Mouse (Mus musculus): ENCODE measurements around the gene Cdk5r2. TPM values are rescaled to one million over a fixed set of nuclear protein-coding genes. Genes with fewer than 3 reads are reported as not detected.
A peak's percentile ranks its signal among the peaks of the same experiment; 100 is the strongest.

Gene Cdk5r2
- total RNA-seq, 2 experiments from 2014 or later, result not detected

- no peak for DNase-seq
- intact Hi-C loops (cut with DNase I), result no loop called here
These were observed 5.8 kb upstream of the Cdk5r2 start for GRCm38 (mm10) chr1:74848946-74849345.

GRCm38 (mm10) chr1:74850251-74850650 is 4.5 kb upstream of the Cdk5r2 start:
- DNase-seq, result no peak
- intact Hi-C loops (cut with DNase I), result no loop called here

DNA sequence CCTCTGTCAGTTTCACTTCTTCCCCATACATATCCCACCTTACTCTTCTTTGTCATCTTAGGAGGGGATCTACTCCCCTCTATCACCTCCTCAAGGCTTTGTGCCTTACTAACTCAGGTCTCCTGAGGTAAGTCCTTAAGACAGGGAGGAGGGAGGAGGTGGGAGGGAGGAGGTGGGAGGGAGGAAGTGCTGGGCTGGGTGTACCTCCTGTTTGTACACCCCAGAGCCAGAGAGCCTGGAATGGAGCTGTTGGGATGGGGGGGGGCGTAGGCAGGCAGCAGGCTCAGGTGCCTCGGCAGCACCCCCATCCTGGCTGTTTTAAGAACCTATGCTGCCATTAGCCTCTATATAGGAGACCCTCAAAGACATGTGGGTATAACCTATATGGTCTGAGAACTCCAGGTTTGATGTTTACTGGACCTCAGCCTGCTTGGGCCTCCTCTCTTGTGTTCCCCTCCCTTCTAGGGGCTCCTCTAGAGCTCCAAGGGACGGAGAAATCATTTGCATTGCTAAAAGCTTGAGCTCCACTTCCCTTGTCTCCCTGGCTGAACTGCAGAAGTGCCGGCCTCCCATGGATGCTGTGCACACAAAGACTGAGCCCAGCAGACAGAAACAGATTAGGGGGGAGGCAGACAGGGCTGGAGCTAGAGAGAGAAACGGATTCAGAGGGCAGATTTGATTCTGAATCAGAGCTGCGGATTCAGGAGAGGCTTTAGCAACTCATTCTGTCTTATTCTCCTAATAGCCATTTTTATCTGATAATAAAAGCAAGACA is 3.5 kb upstream of the Cdk5r2 start:
- intact Hi-C loops (cut with DNase I), result no loop called here
- DNase-seq, result no peak

GRCm38 (mm10) chr1:74855156-74855555 is 422 bp downstream of the Cdk5r2 start:
- intact Hi-C loops (cut with DNase I), result no loop called here
- DNase-seq, result no peak

- no peak for DNase-seq
- intact Hi-C loops (cut with DNase I), result no loop called here
These were observed 1.1 kb downstream of the Cdk5r2 start for GRCm38 (mm10) chr1:74855651-74856438.

DNA sequence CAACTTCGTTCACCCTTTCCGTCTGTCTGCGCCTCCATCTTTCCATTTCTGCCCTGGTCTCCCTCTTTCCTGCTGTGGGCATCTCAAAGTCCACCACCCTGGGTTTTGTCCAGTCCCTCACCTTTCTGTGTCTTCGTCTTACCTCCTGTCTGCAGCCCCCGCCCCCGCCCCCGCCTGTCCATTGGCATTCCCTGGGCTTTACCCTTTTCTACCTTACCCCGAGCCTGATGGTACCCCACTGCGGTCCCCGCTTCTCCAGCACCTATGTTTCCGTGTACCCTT is 1.6 kb downstream of the Cdk5r2 start:
- intact Hi-C loops (cut with DNase I), result no loop called here
- no peak for DNase-seq

DNA sequence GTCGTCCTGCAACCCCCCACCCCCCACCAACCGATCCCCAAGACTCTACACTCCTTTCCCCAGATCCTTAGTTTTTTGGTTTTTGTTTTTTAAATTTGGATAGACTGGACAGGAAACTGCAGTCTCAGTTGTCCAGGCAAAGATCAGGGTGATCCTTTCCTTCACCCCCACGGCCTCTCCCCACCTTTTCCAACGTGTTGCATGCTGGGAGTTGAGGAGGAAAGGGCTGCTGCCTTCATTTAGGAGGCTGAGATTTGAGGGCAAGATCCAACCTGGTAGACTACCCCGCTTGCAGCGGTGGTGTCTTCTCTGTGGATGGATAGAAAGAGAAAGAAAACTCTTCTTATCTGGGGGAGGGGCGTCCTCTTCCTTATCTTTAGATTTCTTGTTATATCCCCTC is 2.1 kb downstream of the Cdk5r2 start:
- DNase-seq, result no peak
- intact Hi-C loops (cut with DNase I), result no loop called here

- no peak for DNase-seq
- intact Hi-C loops (cut with DNase I), result no loop called here
These were observed 2.5 kb downstream of the Cdk5r2 start for GRCm38 (mm10) chr1:74857201-74857600.

- intact Hi-C loops (cut with DNase I), result no loop called here
- DNase-seq, result no peak
These were observed 2.9 kb downstream of the Cdk5r2 start for GRCm38 (mm10) chr1:74857677-74858076.

DNA sequence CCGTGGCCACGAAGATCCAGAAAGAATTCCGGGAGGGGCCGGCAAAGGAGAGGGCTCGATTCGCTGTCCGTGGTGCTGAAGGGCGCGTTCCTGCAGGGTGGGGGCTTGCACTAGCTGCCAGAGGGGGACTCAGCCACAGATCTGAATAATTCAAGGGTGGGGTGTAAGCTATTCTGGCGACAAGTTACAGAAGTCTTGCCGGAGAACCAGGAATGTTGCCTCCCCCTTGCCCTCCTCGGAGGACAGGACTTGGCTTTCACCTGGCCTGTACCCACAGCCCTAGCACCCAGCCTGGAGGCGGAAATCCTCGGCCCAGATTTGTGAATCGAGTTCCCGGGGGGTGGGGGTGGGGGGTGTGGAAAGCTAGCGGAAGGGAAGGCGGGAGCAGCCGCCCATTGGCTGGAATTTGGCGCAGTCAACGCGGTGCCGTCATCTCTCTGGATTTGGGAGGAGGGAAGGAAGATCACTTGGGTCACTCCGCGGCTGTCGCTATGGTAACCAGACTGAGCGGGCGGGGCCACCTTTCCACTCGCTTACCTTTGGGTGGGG is 3.5 kb downstream of the Cdk5r2 start:
- peak; percentile 50 to 67 for DNase-seq
- intact Hi-C loops (cut with DNase I), result no loop called here

DNA sequence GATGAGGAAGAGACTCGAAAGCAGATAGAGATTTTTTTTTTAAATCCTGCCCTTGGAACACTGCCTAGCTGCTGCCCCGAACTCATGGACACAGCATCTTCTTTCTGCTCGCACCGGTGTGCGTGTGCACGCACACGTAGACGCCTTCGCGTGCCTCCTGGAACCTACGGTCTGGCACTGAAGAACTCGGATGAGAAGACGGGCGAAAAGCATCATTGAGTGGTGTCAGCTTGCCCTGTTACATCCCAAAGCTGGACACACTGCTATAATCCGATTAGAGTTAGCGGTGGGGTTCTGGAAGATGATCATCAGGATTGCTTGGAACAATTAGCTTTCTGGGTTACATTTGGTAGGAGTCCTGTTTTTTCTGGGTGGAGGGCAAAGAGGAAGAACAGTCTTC is 4.1 kb downstream of the Cdk5r2 start:
- intact Hi-C loops (cut with DNase I), result no loop called here
- DNase-seq, result no peak

DNA sequence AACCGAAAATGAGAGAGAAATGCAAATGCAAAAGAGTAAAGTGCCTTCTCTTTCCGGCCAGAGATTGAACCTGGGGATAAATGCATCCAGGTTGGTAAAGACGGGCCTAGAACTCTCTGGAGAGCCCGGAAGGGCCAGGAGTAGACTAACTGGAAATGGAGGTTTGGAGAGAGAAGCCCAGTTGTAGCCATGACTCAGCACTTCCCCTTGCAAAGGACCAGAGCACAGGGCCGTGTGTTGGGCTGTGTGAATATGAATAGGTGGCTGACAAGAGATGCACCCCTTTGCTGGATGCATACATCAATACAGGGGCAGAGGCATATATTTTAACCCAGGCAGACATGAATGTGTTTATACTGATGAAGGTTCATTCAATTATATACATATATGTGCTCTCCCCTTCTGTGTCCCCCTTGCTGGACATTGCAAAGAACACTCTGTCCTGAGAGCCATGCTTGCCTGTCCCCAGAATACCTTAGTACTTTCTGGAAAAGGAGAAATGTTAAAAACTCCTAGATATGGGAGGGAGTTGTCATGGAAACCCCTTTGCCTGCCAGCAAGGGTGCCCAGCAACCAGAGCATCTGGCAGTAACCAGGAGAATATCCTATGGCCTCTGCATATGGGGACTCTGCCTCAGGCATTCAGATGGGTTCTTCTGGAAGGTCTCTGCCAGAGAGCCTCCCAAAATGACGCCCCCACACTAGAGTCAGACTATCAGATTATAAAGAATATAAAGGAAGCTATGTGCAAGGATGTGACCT is 4.7 kb downstream of the Cdk5r2 start:
- intact Hi-C loops (cut with DNase I), result no loop called here
- DNase-seq, result no peak

DNA sequence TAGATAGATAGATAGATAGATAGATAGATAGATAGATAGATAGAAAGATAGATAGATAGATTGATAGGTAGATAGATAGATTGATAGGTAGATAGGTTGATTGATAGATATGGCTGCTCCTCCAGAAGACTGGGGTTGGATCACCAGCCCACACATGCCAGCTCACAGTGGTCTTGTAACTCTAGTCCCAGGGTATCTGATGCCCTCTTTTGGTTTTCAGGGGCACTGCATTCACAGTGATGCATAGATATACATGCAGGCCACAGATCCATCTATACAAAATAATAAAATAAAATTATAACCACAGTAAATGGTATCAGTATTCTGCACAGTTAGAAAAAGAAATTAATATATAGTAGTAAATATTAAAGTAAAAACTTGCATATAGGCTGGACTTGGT is 7.0 kb downstream of the Cdk5r2 start:
- intact Hi-C loops (cut with DNase I), result no loop called here
- no peak for DNase-seq

DNA sequence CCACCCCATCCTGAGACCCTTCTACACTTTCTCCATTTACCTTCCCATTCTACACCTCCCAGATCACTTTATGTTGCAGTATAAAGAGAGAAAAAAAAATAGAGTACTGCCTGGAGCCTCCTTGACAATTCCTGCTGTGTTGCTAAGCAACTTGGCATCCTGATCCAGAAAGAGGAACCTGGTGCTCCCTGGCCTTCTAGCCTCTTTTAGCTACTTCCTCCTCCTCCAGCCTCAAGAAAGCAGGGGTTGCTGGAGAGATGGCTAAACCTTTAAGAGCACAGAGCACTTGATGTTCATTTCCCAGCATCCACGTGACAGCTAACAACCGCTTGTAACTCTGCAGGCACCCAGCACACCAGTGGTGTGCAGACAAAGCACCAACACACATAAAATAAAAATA is 17.5 kb downstream of the Cdk5r2 start:
- DNase-seq, result no peak
- intact Hi-C loops (cut with DNase I), result no loop called here

- no peak for DNase-seq
- intact Hi-C loops (cut with DNase I), result no loop called here
These were observed 22.5 kb downstream of the Cdk5r2 start for GRCm38 (mm10) chr1:74877199-74877598.

GRCm38 (mm10) chr1:74880785-74881360 is 26.1 kb downstream of the Cdk5r2 start:
- intact Hi-C loops (cut with DNase I), result loop anchor here (5.0 kb wide), 1 partner anchor 136 kb away; no protein-coding TSS in a partner anchor
- DNase-seq, result peak; percentile 62 to 77

DNA sequence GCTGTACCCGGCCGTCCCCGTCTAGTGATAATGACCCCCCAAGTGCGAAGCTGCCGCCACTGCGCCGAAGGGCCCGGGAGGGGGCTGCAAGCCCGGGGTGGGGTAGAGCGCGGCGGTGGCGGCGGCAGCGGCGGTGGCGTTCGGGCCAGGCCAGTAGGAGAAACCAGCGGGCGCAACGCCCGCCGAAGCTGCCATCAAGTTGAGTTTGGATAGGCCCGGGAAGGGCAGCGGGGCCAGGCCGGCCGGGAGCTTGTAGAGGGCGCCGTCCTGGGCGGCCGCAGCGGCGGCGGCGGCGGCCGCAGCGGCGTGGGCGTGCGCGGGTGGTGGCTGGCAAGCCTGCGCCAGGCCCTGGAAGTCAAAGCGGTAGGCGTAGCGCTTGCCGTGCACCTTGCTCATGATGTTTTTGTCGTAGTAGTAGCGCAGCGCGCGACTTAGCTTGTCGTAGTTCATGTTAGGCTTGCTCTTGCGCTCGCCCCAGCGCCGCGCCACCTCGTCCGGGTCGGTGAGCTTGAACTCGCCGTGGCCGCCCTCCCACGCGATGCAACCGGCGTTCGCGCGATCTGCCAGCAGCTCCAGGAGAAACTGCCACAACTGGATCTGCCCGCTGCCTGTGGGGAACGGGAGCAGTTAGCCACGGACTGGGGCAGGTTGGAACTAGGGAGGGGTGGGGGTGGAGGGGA is 27.5 kb downstream of the Cdk5r2 start:
- intact Hi-C loops (cut with DNase I), result loop anchor here (2.0 to 5.0 kb wide), 2 partner anchors 19 to 135 kb away; no protein-coding TSS in a partner anchor
- no peak for DNase-seq

GRCm38 (mm10) chr1:74882828-74883227 is 28.1 kb downstream of the Cdk5r2 start:
- no peak for DNase-seq
- intact Hi-C loops (cut with DNase I), result loop anchor here (2.0 to 5.0 kb wide), 2 partner anchors 18 to 134 kb away; no protein-coding TSS in a partner anchor

DNA sequence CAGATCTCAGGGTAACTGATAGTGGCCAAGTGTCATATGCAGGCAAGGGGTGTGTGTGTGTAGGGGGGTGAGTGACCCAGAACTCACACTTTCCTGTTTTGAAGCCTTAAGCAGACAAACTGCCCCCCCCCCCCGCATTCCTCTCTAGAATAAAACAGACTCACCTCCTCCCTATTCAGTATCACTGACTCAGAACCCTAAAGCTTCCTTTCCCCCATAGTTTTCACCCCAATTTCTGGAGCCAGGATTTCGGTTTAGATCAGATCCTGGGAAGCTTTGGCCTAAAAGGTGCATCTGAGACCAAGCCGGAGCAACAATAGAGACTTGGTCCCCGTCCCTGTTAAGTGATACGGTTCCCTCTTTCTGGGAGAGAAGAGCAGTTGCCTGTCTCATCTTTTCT is 28.7 kb downstream of the Cdk5r2 start:
- intact Hi-C loops (cut with DNase I), result loop anchor here (2.0 to 5.0 kb wide), 2 partner anchors 17 to 134 kb away; no protein-coding TSS in a partner anchor
- DNase-seq, result no peak

Measured in heart, postnatal 36 days (tissue).